Mouse (Mus musculus) heart, embryonic 14.5 days (tissue): ENCODE measurements around the gene Grm7. TPM values are rescaled to one million over a fixed set of nuclear protein-coding genes. Genes with fewer than 3 reads are reported as not detected.

Source experiments
- ATAC-seq: fragments of 200-750 bp; cut with Nextera tagmentation; 2 replicates; pipeline ENCODE4 v1.8.0; 2017; ENCODE audit warnings: low read depth, moderate TSS enrichment; ENCODE audit not compliant: insufficient number of reproducible peaks, insufficient read depth, low FRiP score
- H3K27ac ChIP-seq, 2 experiments: fragments of 200-500 bp in 1 of 2; fragments of 300-500 bp in 1 of 2; sonication (generic) in 1 of 2; replicated peaks in 1 of 2; 2 replicates each; pipeline ENCODE4 v1.5.1; 2012 to 2014; ENCODE audit warnings: low read depth in 2 of 2, low read length in 2 of 2, control low read depth in 1 of 2, mild to moderate bottlenecking in 1 of 2, mixed read lengths in 1 of 2; ENCODE audit not compliant: control insufficient read depth in 1 of 2, insufficient read depth in 1 of 2
- H3K27me3 ChIP-seq: fragments of 300-500 bp; sonication (generic); 2 replicates; pipeline ENCODE4 v1.6.1; 2014; ENCODE audit warnings: mild to moderate bottlenecking, low read length, control low read depth; ENCODE audit not compliant: control insufficient read depth, insufficient read depth
- H3K36me3 ChIP-seq: fragments of 300-500 bp; sonication (generic); 2 replicates; pipeline ENCODE4 v1.6.1; 2014; ENCODE audit warnings: mild to moderate bottlenecking, control low read depth, low read length, mixed read lengths; ENCODE audit not compliant: control insufficient read depth, insufficient read depth
- H3K4me1 ChIP-seq, 2 experiments: fragments of 200-500 bp in 1 of 2; fragments of 300-500 bp in 1 of 2; sonication (generic) in 1 of 2; 2 replicates each; pipeline ENCODE4 v1.6.1; 2012 to 2014; ENCODE audit warnings: low read length in 2 of 2, control low read depth in 1 of 2, mixed read lengths in 1 of 2; ENCODE audit not compliant: control insufficient read depth in 2 of 2, insufficient read depth in 2 of 2
- H3K4me2 ChIP-seq: fragments of 300-500 bp; sonication (generic); 2 replicates; pipeline ENCODE4 v1.6.1; 2014; ENCODE audit warnings: mild to moderate bottlenecking, low read length
- H3K4me3 ChIP-seq, 2 experiments: fragments of 200-500 bp in 1 of 2; fragments of 300-500 bp in 1 of 2; sonication (generic) in 1 of 2; 2 replicates each; pipeline ENCODE4 v1.5.1; 2012 to 2014; ENCODE audit warnings: low read length in 2 of 2, mild to moderate bottlenecking in 2 of 2, control low read depth in 1 of 2, low read depth in 1 of 2, moderate library complexity in 1 of 2; ENCODE audit not compliant: control insufficient read depth in 1 of 2, insufficient read depth in 1 of 2
- H3K9ac ChIP-seq: fragments of 300-500 bp; sonication (generic); 2 replicates; pipeline ENCODE4 v1.6.1; 2014; ENCODE audit warnings: mild to moderate bottlenecking, low read length
- H3K9me3 ChIP-seq: fragments of 300-500 bp; sonication (generic); 2 replicates; pipeline ENCODE4 v1.6.1; 2016; ENCODE audit warnings: low read length, control low read depth; ENCODE audit not compliant: control insufficient read depth
- WGBS: fragments of 180-500 bp; shearing (Covaris S2); extraction: QIAGEN DNeasy Blood & Tissue Kit; methylation state at CpG from one replicate; pipeline ENCODE4 v1.1.7; 2014; 5-methylcytosine and 5-hydroxymethylcytosine counted together
- polyA plus RNA-seq: library from polyadenylated mRNA; unstranded; fragments of >200 nt; fragmentation: Nextera tagmentation; extraction: Ambion mirVana; gene quantifications from 2 replicates; pipeline ENCODE4 v1.2.1, GENCODE M21; 2014

The Grm7 gene
- polyA plus RNA-seq, 1 experiment from 2014 or later = 0.73 TPM

GRCm38 (mm10) chr6:110982013-110982412 lies 336.6 kb downstream of the Grm7 start:
- no peak overlapping the region for H3K4me2 ChIP-seq
- H3K4me3 ChIP-seq = no peak overlapping the region
- H3K27ac ChIP-seq = no peak overlapping the region
- 70% methylated on average over 5 of the region's 5 CpGs for WGBS
- no peaks in the 10 kb centered on the region for H3K36me3 ChIP-seq
- H3K9ac ChIP-seq = no peak overlapping the region
- ATAC-seq = no peak
- H3K27me3 ChIP-seq = no peaks in the 10 kb centered on the region
- H3K9me3 ChIP-seq = no peaks in the 10 kb centered on the region
- H3K4me1 ChIP-seq = no peaks in the 10 kb centered on the region

- no peak overlapping the region for H3K4me2 ChIP-seq
- H3K4me3 ChIP-seq = no peak overlapping the region
- H3K9me3 ChIP-seq = no peaks in the 10 kb centered on the region
- no peak overlapping the region for H3K9ac ChIP-seq
- H3K4me1 ChIP-seq = no peaks in the 10 kb centered on the region
- no peaks in the 10 kb centered on the region for H3K27me3 ChIP-seq
- no peaks in the 10 kb centered on the region for H3K36me3 ChIP-seq
- no peak overlapping the region for H3K27ac ChIP-seq
- WGBS = 58% methylated on average over 2 of the region's 2 CpGs
- ATAC-seq = no peak
Observed at GRCm38 (mm10) chr6:111039099-111039498, 393.7 kb downstream of the Grm7 start.

- Histone ChIP-seq H3K27me3 (no peaks in the 10 kb centered on the region), H3K4me2 (no peak overlapping the region), H3K9ac (no peak overlapping the region), H3K4me3 (no peak overlapping the region), H3K27ac (no peak overlapping the region), H3K36me3 (no peaks in the 10 kb centered on the region), H3K4me1 (no peaks in the 10 kb centered on the region), H3K9me3 (no peaks in the 10 kb centered on the region)
- 50% methylated on average over 2 of the region's 2 CpGs for WGBS
- no peak for ATAC-seq
Observed at GRCm38 (mm10) chr6:111045896-111046295, 400.5 kb downstream of the Grm7 start.

GRCm38 (mm10) chr6:111049247-111049646 lies 403.9 kb downstream of the Grm7 start:
- Histone ChIP-seq H3K4me2 (no peak overlapping the region), H3K4me3 (no peak overlapping the region), H3K27me3 (no peaks in the 10 kb centered on the region), H3K4me1 (no peaks in the 10 kb centered on the region), H3K36me3 (no peaks in the 10 kb centered on the region), H3K27ac (no peak overlapping the region), H3K9me3 (no peaks in the 10 kb centered on the region), H3K9ac (no peak overlapping the region)
- ATAC-seq = no peak

GRCm38 (mm10) chr6:111054001-111054975 lies 408.9 kb downstream of the Grm7 start:
- H3K27me3 ChIP-seq = no peaks in the 10 kb centered on the region
- WGBS = 66% methylated on average over 7 of the region's 7 CpGs
- no peak overlapping the region for H3K27ac ChIP-seq
- no peak overlapping the region for H3K9ac ChIP-seq
- no peaks in the 10 kb centered on the region for H3K36me3 ChIP-seq
- no peak overlapping the region for H3K4me2 ChIP-seq
- no peaks in the 10 kb centered on the region for H3K4me1 ChIP-seq
- H3K9me3 ChIP-seq = no peaks in the 10 kb centered on the region
- no peak for ATAC-seq
- H3K4me3 ChIP-seq = no peak overlapping the region

GRCm38 (mm10) chr6:111057798-111058197 lies 412.4 kb downstream of the Grm7 start:
- 84% methylated on average over 3 of the region's 3 CpGs for WGBS

GRCm38 (mm10) chr6:111060004-111060403 lies 414.6 kb downstream of the Grm7 start:
- Histone ChIP-seq H3K4me1 (no peaks in the 10 kb centered on the region), H3K9me3 (no peaks in the 10 kb centered on the region), H3K4me2 (no peak overlapping the region), H3K9ac (no peak overlapping the region), H3K4me3 (no peak overlapping the region), H3K27ac (no peak overlapping the region), H3K36me3 (no peaks in the 10 kb centered on the region), H3K27me3 (no peaks in the 10 kb centered on the region)
- no peak for ATAC-seq
- WGBS = 70% methylated on average over 4 of the region's 4 CpGs

More at GRCm38 (mm10) chr6:111057798-111058197, 412.4 kb downstream of the Grm7 start:
- no peak for ATAC-seq
- no peaks in the 10 kb centered on the region for H3K36me3 ChIP-seq
- H3K4me1 ChIP-seq = no peaks in the 10 kb centered on the region
- H3K27me3 ChIP-seq = no peaks in the 10 kb centered on the region
- H3K27ac ChIP-seq = no peak overlapping the region
- H3K4me2 ChIP-seq = no peak overlapping the region
- H3K9ac ChIP-seq = no peak overlapping the region
- H3K9me3 ChIP-seq = no peaks in the 10 kb centered on the region
- no peak overlapping the region for H3K4me3 ChIP-seq
